Mouse (Mus musculus): ENCODE measurements around the gene Fam160a2.

- no peak for TF ChIP-seq CHD1 (IDR thresholded peaks at IDR 0.05; ENCODE audit: low read depth, low read length)
- TF ChIP-seq SMC3 (IDR thresholded peaks at IDR 0.05; ENCODE audit: low read depth, low read length) = no peak
- TF ChIP-seq CTCF (IDR thresholded peaks at IDR 0.05 in 2 of 3, conservative IDR thresholded peaks at IDR 0.05 in 1 of 3; ENCODE audit: control insufficient read depth in 1 of 3, insufficient read depth in 1 of 3, low read depth in 2 of 3, low read length in 3 of 3, poor library complexity in 1 of 3, severe bottlenecking in 1 of 3) = no peak
- TF ChIP-seq MXI1 (IDR thresholded peaks at IDR 0.05; ENCODE audit: low read depth, low read length) = no peak
- TF ChIP-seq RAD21 (IDR thresholded peaks at IDR 0.05; ENCODE audit: low read depth, low read length) = no peak
- no peak for TF ChIP-seq KAT2A (conservative IDR thresholded peaks at IDR 0.05; ENCODE audit: low read depth, low read length)
- no peak for TF ChIP-seq POLR2A (IDR thresholded peaks at IDR 0.05; ENCODE audit: control insufficient read depth in 1 of 2, insufficient read depth in 1 of 2, low read depth in 1 of 2, low read length in 2 of 2, poor library complexity in 1 of 2)
These were observed 57.7 kb downstream of the Fam160a2 start, which contains the start of gene Olfr691 for GRCm38 (mm10) chr7:105342170-105342569.

Data from MEL (cell line).